Mouse (Mus musculus): ENCODE measurements at regions not wholly inside any gene's neighbourhood (a gene's known extent, or its start where the extent isn't known, plus 50 kb on each side); places are given as distances from the start of the nearest gene placed in this dataset.
"Not testable (repeated sequence)": the region's sequence is repeated elsewhere in the genome, so short reads cannot be mapped to it uniquely, and the experiment has no call there.

DNA sequence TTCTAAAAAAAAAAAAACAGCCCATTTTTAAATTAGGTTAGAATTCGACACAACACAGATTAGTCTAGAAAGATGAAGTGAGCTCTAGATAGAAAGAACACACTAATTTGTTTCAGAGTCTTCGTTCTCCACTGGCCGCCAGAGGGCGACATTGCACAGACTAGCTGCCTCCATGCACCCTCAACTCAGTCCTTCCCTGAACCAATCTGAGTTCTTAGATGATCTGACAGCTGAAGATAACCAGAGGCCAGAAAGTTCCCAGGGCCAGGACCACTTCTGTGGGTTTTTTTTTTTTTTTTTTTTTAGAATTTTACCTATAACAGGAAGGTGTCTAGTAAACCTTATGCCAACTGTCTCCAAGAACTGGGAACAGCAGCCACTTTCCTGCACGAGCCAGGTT, 605.8 kb upstream of the Olfr1507 start:
- H3K4me1 ChIP-seq; H3K9me3 ChIP-seq (replicated peaks); H3K27ac ChIP-seq; H3K27me3 ChIP-seq; H3K9ac ChIP-seq; ATAC-seq (ENCODE audit: low FRiP score); H3K4me3 ChIP-seq; H3K36me3 ChIP-seq; H3K4me2 ChIP-seq (replicated peaks): not testable (repeated sequence)
- WGBS, result 52% methylated on average over 4 of the region's 5 CpGs

DNA sequence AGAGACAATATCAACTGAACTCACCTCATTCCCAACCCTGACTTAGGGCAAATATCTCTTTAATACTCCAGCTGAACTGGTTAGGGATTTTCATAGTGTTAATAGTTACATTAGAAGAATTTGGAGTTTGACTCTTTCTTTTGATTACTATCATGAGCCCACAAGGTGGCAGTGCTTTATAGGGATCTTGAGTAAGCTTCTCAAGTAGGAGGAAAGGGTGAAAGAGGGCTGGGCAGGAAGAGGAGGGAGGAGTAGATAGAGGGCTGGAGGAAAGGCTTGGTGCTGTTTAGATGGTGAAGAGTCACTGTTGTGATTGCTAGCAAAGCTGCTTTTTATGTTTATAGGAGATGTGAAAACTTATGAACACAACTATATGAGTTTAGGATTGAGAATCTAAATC, 595.4 kb upstream of the Olfr1507 start:
- H3K27me3 ChIP-seq; H3K27ac ChIP-seq; H3K4me2 ChIP-seq (replicated peaks); ATAC-seq (ENCODE audit: low FRiP score); H3K4me1 ChIP-seq; H3K4me3 ChIP-seq; H3K9me3 ChIP-seq (replicated peaks); H3K9ac ChIP-seq; H3K36me3 ChIP-seq: not testable (repeated sequence)

DNA sequence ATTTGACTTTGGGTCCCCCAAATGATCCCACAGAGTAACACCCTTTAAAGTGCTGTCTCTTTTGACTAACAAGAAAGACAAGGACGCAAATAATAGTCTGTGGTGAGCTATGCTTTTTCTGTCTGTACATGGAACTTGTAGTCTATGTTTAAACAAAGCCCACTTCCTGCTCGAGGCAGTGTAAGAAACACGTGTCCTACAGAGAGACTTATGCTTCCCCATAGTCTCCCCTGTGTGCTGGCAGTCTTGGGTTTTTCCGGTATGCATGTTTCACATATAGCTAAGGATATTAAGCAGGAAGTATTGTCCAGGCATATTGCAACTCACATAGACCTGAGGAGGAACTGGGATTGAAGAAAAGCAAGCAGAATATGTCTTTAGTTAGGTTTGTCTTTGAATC, 586.3 kb upstream of the Olfr1507 start:
- H3K4me2 ChIP-seq (replicated peaks); ATAC-seq (ENCODE audit: low FRiP score); H3K4me1 ChIP-seq; H3K27me3 ChIP-seq; H3K27ac ChIP-seq; H3K36me3 ChIP-seq; H3K9ac ChIP-seq; H3K9me3 ChIP-seq (replicated peaks); H3K4me3 ChIP-seq: not testable (repeated sequence)
- 82% methylated on average over 4 of the region's 4 CpGs for WGBS

GRCm38 (mm10) chr14:53081024-53081711, 585.6 kb upstream of the Olfr1507 start:
- not testable (repeated sequence) for H3K4me3 ChIP-seq; H3K4me1 ChIP-seq; H3K27me3 ChIP-seq; H3K4me2 ChIP-seq (replicated peaks); H3K9me3 ChIP-seq (replicated peaks); H3K36me3 ChIP-seq; ATAC-seq (ENCODE audit: low FRiP score); H3K9ac ChIP-seq; H3K27ac ChIP-seq
- WGBS, result no CpG with 5 or more reads among the region's 2 CpGs

- H3K9ac ChIP-seq; H3K4me1 ChIP-seq; H3K4me2 ChIP-seq (replicated peaks); H3K4me3 ChIP-seq; H3K27me3 ChIP-seq; H3K27ac ChIP-seq; H3K36me3 ChIP-seq; ATAC-seq (ENCODE audit: low FRiP score); H3K9me3 ChIP-seq (replicated peaks): not testable (repeated sequence)
- WGBS, result 81% methylated on average over 3 of the region's 3 CpGs
Measured at GRCm38 (mm10) chr14:53080556-53080955, 585.0 kb upstream of the Olfr1507 start.

DNA sequence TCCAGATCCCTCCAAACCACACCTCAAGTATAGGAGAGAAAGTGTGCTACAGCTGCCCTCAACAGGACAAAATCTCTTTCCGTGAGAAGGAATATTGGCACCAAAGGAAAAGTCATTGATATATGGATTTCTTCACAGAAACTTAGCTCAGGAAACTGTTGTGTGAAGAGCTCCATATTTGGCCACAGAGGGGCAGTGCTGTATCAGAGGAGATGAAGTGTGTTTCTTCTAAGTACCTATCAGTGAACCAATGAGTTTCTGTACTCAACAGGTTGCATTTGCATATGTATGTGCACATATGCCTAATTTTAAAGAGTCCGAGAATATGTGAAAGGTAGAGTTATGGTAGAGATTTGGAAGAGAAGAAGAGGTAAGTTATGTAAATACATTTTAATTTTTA, 580.4 kb upstream of the Olfr1507 start:
- H3K36me3 ChIP-seq; ATAC-seq (ENCODE audit: low FRiP score); H3K9ac ChIP-seq; H3K4me3 ChIP-seq; H3K27ac ChIP-seq; H3K4me2 ChIP-seq (replicated peaks); H3K9me3 ChIP-seq (replicated peaks); H3K4me1 ChIP-seq; H3K27me3 ChIP-seq: not testable (repeated sequence)
- 86% methylated on average over 2 of the region's 2 CpGs for WGBS

- not testable (repeated sequence) for H3K36me3 ChIP-seq; H3K9me3 ChIP-seq (replicated peaks); H3K27ac ChIP-seq; ATAC-seq (ENCODE audit: low FRiP score); H3K4me1 ChIP-seq; H3K4me2 ChIP-seq (replicated peaks); H3K4me3 ChIP-seq; H3K27me3 ChIP-seq; H3K9ac ChIP-seq
- 76% methylated on average over 6 of the region's 6 CpGs for WGBS
Measured at GRCm38 (mm10) chr14:53073126-53073525, 577.6 kb upstream of the Olfr1507 start.

DNA sequence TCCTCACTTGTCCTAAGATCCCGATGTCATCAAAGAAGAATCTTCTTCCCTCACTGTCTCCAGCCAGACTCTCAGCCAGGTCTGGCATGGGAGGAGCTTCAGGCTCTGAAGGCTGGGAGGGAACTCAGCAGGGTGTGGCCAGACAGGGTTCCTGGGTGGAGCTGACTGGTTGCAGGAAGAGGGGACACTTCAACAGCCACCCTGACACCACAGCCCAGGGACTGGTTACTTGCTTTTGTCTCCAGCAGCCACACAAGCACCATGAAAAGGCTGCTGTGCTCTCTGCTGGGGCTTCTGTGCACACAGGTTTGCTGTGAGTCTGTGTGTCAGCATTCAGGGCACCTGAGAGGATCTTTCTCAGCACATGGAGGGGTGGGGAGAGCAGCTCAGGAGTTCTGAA, 577.0 kb upstream of the Olfr1507 start:
- H3K36me3 ChIP-seq; H3K4me1 ChIP-seq; H3K27me3 ChIP-seq; H3K4me2 ChIP-seq (replicated peaks); H3K9ac ChIP-seq; H3K4me3 ChIP-seq; H3K9me3 ChIP-seq (replicated peaks); ATAC-seq (ENCODE audit: low FRiP score); H3K27ac ChIP-seq: not testable (repeated sequence)
- WGBS, result no CpG with 5 or more reads among the region's 1 CpGs

GRCm38 (mm10) chr14:53054439-53054838, 558.9 kb upstream of the Olfr1507 start:
- WGBS, result 80% methylated on average over 2 of the region's 3 CpGs
- not testable (repeated sequence) for H3K4me2 ChIP-seq (replicated peaks); ATAC-seq (ENCODE audit: low FRiP score)

DNA sequence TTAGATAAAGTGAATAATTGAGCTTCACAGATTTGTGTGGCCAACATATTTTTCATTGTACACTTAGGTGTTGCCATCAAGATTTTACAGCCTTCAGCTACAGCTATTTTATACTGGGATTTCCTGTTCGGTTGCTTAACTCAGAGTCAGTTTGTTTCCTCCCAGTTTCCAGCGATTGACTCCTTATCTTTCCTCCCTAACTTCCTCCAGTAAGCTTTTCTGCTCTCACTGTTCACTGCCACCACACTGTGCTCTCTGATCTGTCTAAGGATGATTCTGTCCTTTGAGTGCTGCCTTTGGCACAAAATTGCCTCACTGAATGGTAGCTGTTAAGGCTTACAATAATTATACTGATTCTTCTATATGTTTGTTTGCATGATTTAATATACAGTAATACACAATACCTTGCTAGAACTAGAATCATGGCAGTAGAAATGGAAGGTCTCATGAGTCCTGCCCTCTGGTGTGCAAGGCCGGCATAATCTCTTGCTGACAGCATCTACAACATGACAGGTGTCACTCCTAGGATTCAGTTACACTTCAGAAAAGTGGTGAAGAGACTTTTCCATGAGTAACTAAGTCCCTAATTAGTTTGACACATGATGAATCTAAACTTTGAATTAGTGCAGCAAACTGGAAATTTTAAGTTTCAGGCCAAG, 558.0 kb upstream of the Olfr1507 start:
- not testable (repeated sequence) for H3K4me2 ChIP-seq (replicated peaks); H3K4me3 ChIP-seq; H3K36me3 ChIP-seq; H3K4me1 ChIP-seq; H3K9me3 ChIP-seq (replicated peaks); H3K9ac ChIP-seq; H3K27me3 ChIP-seq; H3K27ac ChIP-seq; ATAC-seq (ENCODE audit: low FRiP score)
- 100% methylated on average over 1 of the region's 3 CpGs for WGBS

More at GRCm38 (mm10) chr14:53054439-53054838, 558.9 kb upstream of the Olfr1507 start:
- H3K4me1 ChIP-seq; H3K9ac ChIP-seq; H3K9me3 ChIP-seq (replicated peaks); H3K27ac ChIP-seq; H3K36me3 ChIP-seq; H3K4me3 ChIP-seq; H3K27me3 ChIP-seq: not testable (repeated sequence)

DNA sequence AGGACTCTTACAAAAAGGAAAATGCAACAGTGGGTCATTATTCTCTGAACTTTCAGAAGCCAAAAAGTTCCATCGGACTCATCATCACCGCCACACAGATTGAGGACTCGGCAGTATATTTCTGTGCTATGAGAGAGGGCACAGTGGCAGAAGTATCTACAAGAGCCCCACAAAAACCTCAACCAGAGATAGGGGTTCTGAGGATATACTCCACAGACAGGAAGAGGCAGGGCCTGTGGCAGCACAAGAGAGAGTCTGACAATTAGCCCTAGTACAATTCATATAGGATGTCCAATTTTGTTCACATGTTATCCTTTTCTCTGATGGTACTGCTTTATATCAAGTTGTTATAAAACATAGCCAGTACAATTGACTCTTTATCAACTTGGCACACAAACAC, 552.1 kb upstream of the Olfr1507 start:
- H3K4me1 ChIP-seq; H3K36me3 ChIP-seq; H3K9me3 ChIP-seq (replicated peaks); H3K4me3 ChIP-seq; ATAC-seq (ENCODE audit: low FRiP score); H3K27me3 ChIP-seq; H3K9ac ChIP-seq; H3K4me2 ChIP-seq (replicated peaks); H3K27ac ChIP-seq: not testable (repeated sequence)
- 100% methylated on average over 3 of the region's 3 CpGs for WGBS

GRCm38 (mm10) chr14:53046975-53047374, 551.4 kb upstream of the Olfr1507 start:
- H3K4me3 ChIP-seq; H3K27me3 ChIP-seq; H3K4me2 ChIP-seq (replicated peaks); H3K9me3 ChIP-seq (replicated peaks); H3K27ac ChIP-seq; H3K36me3 ChIP-seq; H3K9ac ChIP-seq; H3K4me1 ChIP-seq; ATAC-seq (ENCODE audit: low FRiP score): not testable (repeated sequence)
- 100% methylated on average over 1 of the region's 1 CpGs for WGBS

DNA sequence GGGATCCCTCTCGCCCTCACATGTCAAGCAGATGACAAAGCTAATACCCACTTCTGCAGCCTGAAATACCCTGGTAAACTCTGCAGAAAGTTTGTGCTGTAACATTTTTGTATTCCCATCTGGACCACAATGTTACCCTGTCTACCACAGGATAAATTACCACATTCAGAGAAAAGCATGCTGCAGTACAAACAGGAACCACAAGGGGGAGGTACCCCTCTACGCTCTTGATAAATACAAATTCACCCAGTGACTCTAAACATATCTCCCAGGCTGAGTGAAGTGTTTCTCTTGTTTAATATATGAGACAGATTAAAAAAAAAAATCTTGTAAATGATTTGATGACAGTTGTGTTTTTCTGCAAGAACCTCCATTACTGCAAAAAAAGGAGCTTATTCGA, 549.8 kb upstream of the Olfr1507 start:
- ATAC-seq (ENCODE audit: low FRiP score); H3K4me3 ChIP-seq; H3K4me1 ChIP-seq; H3K4me2 ChIP-seq (replicated peaks); H3K9me3 ChIP-seq (replicated peaks); H3K36me3 ChIP-seq; H3K9ac ChIP-seq; H3K27me3 ChIP-seq; H3K27ac ChIP-seq: not testable (repeated sequence)
- 72% methylated on average over 2 of the region's 3 CpGs for WGBS

Data from hindbrain, embryonic 12.5 days (tissue).